Mouse (Mus musculus): ENCODE measurements around the gene Mpc1. TPM values are rescaled to one million over a fixed set of nuclear protein-coding genes. Genes with fewer than 3 reads are reported as not detected.
A peak's percentile ranks its signal among the peaks of the same experiment; 100 is the strongest.

Mpc1 gene
- 294 and 297 TPM in 2 replicates for polyA plus RNA-seq (2015; fragmentation: Nextera tagmentation; extraction: Ambion mirVana)

DNA sequence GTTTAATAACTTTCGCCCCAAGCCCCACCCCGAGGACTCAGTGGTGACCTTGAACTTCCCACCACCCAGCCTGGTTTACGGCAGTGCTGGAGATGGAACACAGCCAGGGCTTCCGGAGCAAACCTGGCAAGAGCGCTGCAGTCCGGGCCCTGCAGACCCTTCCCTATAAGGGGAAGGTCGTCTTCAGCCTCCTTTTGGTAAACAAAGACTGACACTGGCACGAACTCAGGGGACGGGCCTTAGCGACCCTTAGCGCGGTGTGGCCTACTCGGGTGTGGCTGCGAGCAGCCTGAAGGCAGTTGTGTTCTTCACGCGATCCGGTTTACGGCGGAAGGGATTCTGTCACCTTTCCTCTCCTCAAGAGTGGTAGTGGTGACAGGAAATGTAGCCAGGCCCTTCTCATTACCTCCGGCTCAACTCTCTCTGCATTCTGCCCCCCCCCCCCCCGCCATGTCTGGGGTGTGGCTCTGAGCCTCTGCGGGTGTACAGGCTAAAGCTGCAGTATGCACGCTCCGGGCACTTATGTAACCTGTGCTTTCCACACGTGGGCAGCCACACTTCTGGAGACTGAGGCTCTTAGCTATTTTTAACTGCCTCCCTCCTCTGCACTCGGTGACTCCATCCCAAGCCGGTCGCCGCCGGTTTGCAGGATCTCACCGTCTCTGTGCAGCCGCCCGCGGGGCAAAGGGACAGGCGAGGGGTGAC is at the start of gene Mpc1:
Mpc1 (plus strand) TSS at position 84 of the 705 bp plus-strand sequence.
- no peaks in the 10 kb centered on the region for H3K36me3 ChIP-seq (ENCODE audit: control insufficient read depth, insufficient read depth)
- peak within 1 kb of the TSS; percentile 90 for H3K4me3 ChIP-seq (ENCODE audit: low read depth, low read length)
- no peak for TF ChIP-seq CTCF (IDR thresholded peaks at IDR 0.05; ENCODE audit: low read depth)
- peak; percentile 71 for ATAC-seq
- peak within 1 kb of the TSS; percentile 74 for H3K9ac ChIP-seq (ENCODE audit: low read depth, low read length)
- H3K4me1 ChIP-seq (replicated peaks; ENCODE audit: control insufficient read depth, insufficient read depth, low read length) = no peaks in the 10 kb centered on the region
- H3K4me2 ChIP-seq (replicated peaks; ENCODE audit: low read depth) = peak within 1 kb of the TSS; percentile 98
- peak within 1 kb of the TSS; percentile 95 for H3K27ac ChIP-seq (ENCODE audit: low read depth, low read length)
- H3K9me3 ChIP-seq (ENCODE audit: control insufficient read depth) = no peaks in the 10 kb centered on the region
- 0% methylated on average over 34 of the region's 35 CpGs for WGBS
- H3K27me3 ChIP-seq (replicated peaks; ENCODE audit: control insufficient read depth, insufficient read depth, low read length) = no peaks in the 10 kb centered on the region

DNA sequence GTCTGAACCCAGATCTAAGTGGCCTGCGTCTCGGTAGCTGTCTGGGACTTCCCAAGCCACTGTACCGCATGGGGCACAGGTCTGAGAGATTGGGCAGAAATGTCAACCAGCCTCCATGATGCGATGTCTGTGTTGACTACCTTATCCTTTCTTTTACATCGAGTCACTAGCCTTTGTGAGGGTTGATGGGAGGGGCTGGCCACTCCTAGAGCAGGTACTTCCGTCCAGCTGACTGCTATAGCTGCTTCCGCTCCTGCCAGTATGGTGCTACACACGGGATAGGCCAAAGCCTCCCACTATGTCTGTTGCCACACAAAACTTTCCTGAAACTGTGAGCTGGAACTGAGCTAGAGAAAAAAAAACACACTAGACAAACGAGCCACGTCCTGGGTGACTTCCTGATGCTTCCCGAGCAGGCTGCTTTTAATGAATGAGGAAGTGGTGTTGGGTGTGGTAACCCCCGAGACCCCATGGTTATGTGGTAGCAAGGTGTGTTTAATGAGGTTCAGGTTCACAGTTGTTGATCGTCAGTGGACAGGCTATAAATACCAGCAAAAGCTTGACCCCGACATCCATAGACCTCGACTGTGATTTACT is 49.0 kb upstream of the Mpc1 start:
- Histone ChIP-seq H3K27me3 (replicated peaks; ENCODE audit: control insufficient read depth, insufficient read depth, low read length) (0 out of 2 replicates have a peak, but pooled peaks cover 8% of the 10 kb centered on the region), H3K4me3 (ENCODE audit: low read depth, low read length) (no peak overlapping the region), H3K9me3 (ENCODE audit: control insufficient read depth) (no peaks in the 10 kb centered on the region), H3K9ac (ENCODE audit: low read depth, low read length) (no peak overlapping the region), H3K4me2 (replicated peaks; ENCODE audit: low read depth) (no peak overlapping the region), H3K4me1 (replicated peaks; ENCODE audit: control insufficient read depth, insufficient read depth, low read length) (no peaks in the 10 kb centered on the region), H3K27ac (ENCODE audit: low read depth, low read length) (no peak overlapping the region), H3K36me3 (ENCODE audit: control insufficient read depth, insufficient read depth) (no peaks in the 10 kb centered on the region)
- WGBS = 57% methylated on average over 15 of the region's 15 CpGs
- TF ChIP-seq CTCF (IDR thresholded peaks at IDR 0.05; ENCODE audit: low read depth) = no peak
- no peak for ATAC-seq

DNA sequence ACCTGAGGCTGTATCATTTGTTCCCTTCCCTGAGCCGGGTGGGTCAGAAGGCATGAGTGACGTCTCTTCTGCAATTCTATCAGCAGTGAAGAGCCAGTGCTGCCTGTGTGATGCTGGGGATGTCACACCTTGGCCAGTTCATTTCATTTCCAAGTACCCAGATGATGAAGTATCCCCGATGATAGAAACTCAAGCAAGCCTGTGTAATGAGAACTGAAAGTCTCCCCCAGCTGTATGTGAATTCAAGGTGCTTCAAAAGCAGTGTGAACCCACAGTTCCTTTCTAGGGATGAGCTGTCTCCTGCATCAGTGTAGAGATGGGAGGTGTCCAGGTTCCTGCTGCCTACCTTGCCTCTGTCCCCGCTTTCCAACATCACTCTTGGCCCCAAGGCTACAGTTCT is 48.2 kb upstream of the Mpc1 start:
- Histone ChIP-seq H3K9ac (ENCODE audit: low read depth, low read length) (no peak overlapping the region), H3K9me3 (ENCODE audit: control insufficient read depth) (no peaks in the 10 kb centered on the region), H3K27ac (ENCODE audit: low read depth, low read length) (no peak overlapping the region), H3K4me1 (replicated peaks; ENCODE audit: control insufficient read depth, insufficient read depth, low read length) (no peaks in the 10 kb centered on the region), H3K4me2 (replicated peaks; ENCODE audit: low read depth) (no peak overlapping the region), H3K36me3 (ENCODE audit: control insufficient read depth, insufficient read depth) (no peaks in the 10 kb centered on the region), H3K4me3 (ENCODE audit: low read depth, low read length) (no peak overlapping the region), H3K27me3 (replicated peaks; ENCODE audit: control insufficient read depth, insufficient read depth, low read length) (0 out of 2 replicates have a peak, but pooled peaks cover 8% of the 10 kb centered on the region)
- WGBS = 84% methylated on average over 4 of the region's 4 CpGs
- ATAC-seq = no peak
- TF ChIP-seq CTCF (IDR thresholded peaks at IDR 0.05; ENCODE audit: low read depth) = no peak

DNA sequence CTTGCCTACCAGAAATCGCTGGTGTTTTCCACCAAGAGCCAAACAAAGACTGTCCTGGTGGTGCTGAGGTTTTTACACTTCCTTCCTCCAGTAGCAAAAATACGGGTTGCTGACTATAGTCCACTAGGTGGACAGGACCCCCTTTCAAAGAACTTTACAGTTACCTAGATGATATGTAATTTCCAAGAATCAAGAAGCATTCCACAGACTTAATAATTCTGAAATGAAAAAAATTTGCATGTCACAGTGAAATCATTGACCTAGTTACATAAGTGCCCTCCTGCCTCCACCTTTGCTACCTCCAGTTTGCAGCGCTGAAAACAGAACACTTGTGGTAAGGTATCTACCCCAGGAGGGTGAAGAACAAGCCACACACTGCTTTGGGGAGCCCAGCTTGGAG is 47.0 kb upstream of the Mpc1 start, which contains the start of gene Ccr6:
Ccr6 (plus strand) TSS at position 301 of the 400 bp plus-strand sequence.
- no peaks in the 10 kb centered on the region for H3K36me3 ChIP-seq (ENCODE audit: control insufficient read depth, insufficient read depth)
- H3K9ac ChIP-seq (ENCODE audit: low read depth, low read length) = no peak within 1 kb of the TSS
- no peaks in the 10 kb centered on the region for H3K4me1 ChIP-seq (replicated peaks; ENCODE audit: control insufficient read depth, insufficient read depth, low read length)
- ATAC-seq = no peak
- 78% methylated on average over 3 of the region's 3 CpGs for WGBS
- 0 out of 2 replicates have a peak, but pooled peaks cover 8% of the 10 kb centered on the region for H3K27me3 ChIP-seq (replicated peaks; ENCODE audit: control insufficient read depth, insufficient read depth, low read length)
- H3K4me2 ChIP-seq (replicated peaks; ENCODE audit: low read depth) = no peak within 1 kb of the TSS
- no peaks in the 10 kb centered on the region for H3K9me3 ChIP-seq (ENCODE audit: control insufficient read depth)
- no peak for TF ChIP-seq CTCF (IDR thresholded peaks at IDR 0.05; ENCODE audit: low read depth)
- no peak within 1 kb of the TSS for H3K27ac ChIP-seq (ENCODE audit: low read depth, low read length)
- no peak within 1 kb of the TSS for H3K4me3 ChIP-seq (ENCODE audit: low read depth, low read length)

DNA sequence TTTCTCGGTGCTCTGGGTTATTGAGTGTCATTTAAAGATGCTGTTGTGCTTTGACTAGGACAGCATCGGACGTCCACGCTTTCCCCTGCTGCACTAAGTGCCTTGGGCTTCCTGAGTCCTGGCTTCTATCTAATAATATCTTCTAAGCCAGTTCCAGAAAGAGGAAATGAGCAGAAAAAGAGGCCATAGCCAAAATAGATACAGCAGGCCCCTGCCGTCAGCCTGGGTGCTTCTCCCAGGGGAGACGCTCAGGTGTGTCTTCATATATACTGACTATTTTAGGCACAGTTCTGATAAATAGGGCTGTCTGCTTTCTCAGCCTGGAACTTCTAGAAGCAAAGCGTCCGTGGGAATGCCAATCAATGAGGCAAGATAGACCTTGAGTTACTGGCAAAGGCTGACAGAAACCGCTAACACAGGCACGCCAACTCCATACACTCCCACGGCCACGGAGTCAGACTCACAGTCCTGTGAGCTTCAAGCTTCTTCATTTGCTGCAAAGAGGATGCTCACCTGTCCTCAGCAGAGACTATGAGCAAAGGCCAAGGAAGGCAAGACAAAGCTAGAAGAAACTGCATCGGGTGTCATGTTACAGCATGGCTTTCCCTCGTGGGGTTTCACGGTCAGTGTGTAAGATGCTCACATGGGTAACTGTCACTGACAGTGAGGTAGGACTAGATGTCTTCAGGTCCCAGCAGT is 44.5 kb upstream of the Mpc1 start:
- H3K36me3 ChIP-seq (ENCODE audit: control insufficient read depth, insufficient read depth) = no peaks in the 10 kb centered on the region
- no peak overlapping the region for H3K9ac ChIP-seq (ENCODE audit: low read depth, low read length)
- H3K27me3 ChIP-seq (replicated peaks; ENCODE audit: control insufficient read depth, insufficient read depth, low read length) = 0 out of 2 replicates have a peak, but pooled peaks cover 8% of the 10 kb centered on the region
- no peak overlapping the region for H3K4me2 ChIP-seq (replicated peaks; ENCODE audit: low read depth)
- no peak overlapping the region for H3K4me3 ChIP-seq (ENCODE audit: low read depth, low read length)
- TF ChIP-seq CTCF (IDR thresholded peaks at IDR 0.05; ENCODE audit: low read depth) = no peak
- no peak overlapping the region for H3K27ac ChIP-seq (ENCODE audit: low read depth, low read length)
- H3K9me3 ChIP-seq (ENCODE audit: control insufficient read depth) = no peaks in the 10 kb centered on the region
- WGBS = 73% methylated on average over 15 of the region's 15 CpGs
- no peak for ATAC-seq
- H3K4me1 ChIP-seq (replicated peaks; ENCODE audit: control insufficient read depth, insufficient read depth, low read length) = no peaks in the 10 kb centered on the region

GRCm38 (mm10) chr17:8239561-8239960 is 43.1 kb upstream of the Mpc1 start:
- no peak overlapping the region for H3K4me2 ChIP-seq (replicated peaks; ENCODE audit: low read depth)
- no peaks in the 10 kb centered on the region for H3K4me1 ChIP-seq (replicated peaks; ENCODE audit: control insufficient read depth, insufficient read depth, low read length)
- ATAC-seq = no peak
- no peak overlapping the region for H3K27ac ChIP-seq (ENCODE audit: low read depth, low read length)
- 69% methylated on average over 3 of the region's 3 CpGs for WGBS
- H3K27me3 ChIP-seq (replicated peaks; ENCODE audit: control insufficient read depth, insufficient read depth, low read length) = 0 out of 2 replicates have a peak, but pooled peaks cover 8% of the 10 kb centered on the region
- no peak for TF ChIP-seq CTCF (IDR thresholded peaks at IDR 0.05; ENCODE audit: low read depth)
- no peaks in the 10 kb centered on the region for H3K36me3 ChIP-seq (ENCODE audit: control insufficient read depth, insufficient read depth)
- H3K9ac ChIP-seq (ENCODE audit: low read depth, low read length) = no peak overlapping the region
- H3K9me3 ChIP-seq (ENCODE audit: control insufficient read depth) = no peaks in the 10 kb centered on the region
- no peak overlapping the region for H3K4me3 ChIP-seq (ENCODE audit: low read depth, low read length)

All from intestine, postnatal 0 days (tissue).